Mouse (Mus musculus) cerebellum, adult 2 months (tissue): ENCODE measurements around the gene St6galnac5.

ENCODE experiments used
- CTCF ChIP-seq: fragments of 200-500 bp; IDR thresholded peaks from 2 replicates; pipeline ENCODE4 v1.5.1; 2011; ENCODE audit warnings: low read depth, mild to moderate bottlenecking, control low read depth, low read length, moderate library complexity, borderline replicate concordance; ENCODE audit not compliant: insufficient read depth
- POLR2A ChIP-seq: fragments of 200-500 bp; IDR thresholded peaks from 2 replicates; pipeline ENCODE4 v1.6.1; 2011; ENCODE audit warnings: low read length, control low read depth, borderline replicate concordance; ENCODE audit not compliant: insufficient read depth

GRCm38 (mm10) chr3:152980431-152980830, 1.6 kb downstream of the St6galnac5 start:
- TF ChIP-seq CTCF (no peak), POLR2A (no peak)
